Mouse (Mus musculus): ENCODE measurements at regions not wholly inside any gene's neighbourhood (a gene's known extent, or its start where the extent isn't known, plus 50 kb on each side); places are given as distances from the start of the nearest gene placed in this dataset.

- Histone ChIP-seq H3K9ac (ENCODE audit: low read depth, low read length) (no peak overlapping the region), H3K36me3 (ENCODE audit: insufficient read depth, low read length) (no peaks in the 10 kb centered on the region), H3K27ac (no peak overlapping the region), H3K27me3 (ENCODE audit: insufficient read depth, low read length) (no peaks in the 10 kb centered on the region), H3K9me3 (replicated peaks; ENCODE audit: low read length) (no peaks in the 10 kb centered on the region), H3K4me3 (replicated peaks; ENCODE audit: low read depth, low read length) (no peak overlapping the region), H3K4me1 (replicated peaks; ENCODE audit: insufficient read depth, low read length) (no peaks in the 10 kb centered on the region), H3K4me2 (ENCODE audit: low read length) (no peak overlapping the region)
- ATAC-seq (replicated peaks; ENCODE audit: low FRiP score, low read depth) (no peak), DNase-seq (ENCODE audit: low spot score) (no peak)
- no peak for TF ChIP-seq CTCF (IDR thresholded peaks at IDR 0.05; ENCODE audit: low read depth)
Observed at GRCm38 (mm10) chr6:108942288-108942687, 113.8 kb downstream of the Edem1 start.

GRCm38 (mm10) chr6:108952389-108952788 is 123.9 kb downstream of the Edem1 start:
- no peak for DNase-seq (ENCODE audit: low spot score)
- TF ChIP-seq CTCF (IDR thresholded peaks at IDR 0.05; ENCODE audit: low read depth): no peak
- H3K4me3 ChIP-seq (replicated peaks; ENCODE audit: low read depth, low read length): no peak overlapping the region
- no peak overlapping the region for H3K4me2 ChIP-seq (ENCODE audit: low read length)
- no peak overlapping the region for H3K27ac ChIP-seq
- no peaks in the 10 kb centered on the region for H3K36me3 ChIP-seq (ENCODE audit: insufficient read depth, low read length)
- H3K9me3 ChIP-seq (replicated peaks; ENCODE audit: low read length): no peaks in the 10 kb centered on the region
- no peaks in the 10 kb centered on the region for H3K27me3 ChIP-seq (ENCODE audit: insufficient read depth, low read length)
- no peak overlapping the region for H3K9ac ChIP-seq (ENCODE audit: low read depth, low read length)
- 82% methylated on average over 6 of the region's 6 CpGs for WGBS
- no peak for ATAC-seq (replicated peaks; ENCODE audit: low FRiP score, low read depth)
- no peaks in the 10 kb centered on the region for H3K4me1 ChIP-seq (replicated peaks; ENCODE audit: insufficient read depth, low read length)

GRCm38 (mm10) chr6:108962810-108963209 is 134.4 kb downstream of the Edem1 start:
- no peak overlapping the region for H3K4me2 ChIP-seq (ENCODE audit: low read length)
- H3K36me3 ChIP-seq (ENCODE audit: insufficient read depth, low read length): no peaks in the 10 kb centered on the region
- no peaks in the 10 kb centered on the region for H3K4me1 ChIP-seq (replicated peaks; ENCODE audit: insufficient read depth, low read length)
- H3K9me3 ChIP-seq (replicated peaks; ENCODE audit: low read length): no peaks in the 10 kb centered on the region
- H3K27ac ChIP-seq: no peak overlapping the region
- H3K4me3 ChIP-seq (replicated peaks; ENCODE audit: low read depth, low read length): no peak overlapping the region
- no peak for DNase-seq (ENCODE audit: low spot score)
- no peak for ATAC-seq (replicated peaks; ENCODE audit: low FRiP score, low read depth)
- no peak for TF ChIP-seq CTCF (IDR thresholded peaks at IDR 0.05; ENCODE audit: low read depth)
- no peak overlapping the region for H3K9ac ChIP-seq (ENCODE audit: low read depth, low read length)
- H3K27me3 ChIP-seq (ENCODE audit: insufficient read depth, low read length): no peaks in the 10 kb centered on the region

- Histone ChIP-seq H3K4me3 (replicated peaks; ENCODE audit: low read depth, low read length) (no peak overlapping the region), H3K9me3 (replicated peaks; ENCODE audit: low read length) (no peaks in the 10 kb centered on the region), H3K27me3 (ENCODE audit: insufficient read depth, low read length) (no peaks in the 10 kb centered on the region), H3K4me2 (ENCODE audit: low read length) (no peak overlapping the region), H3K4me1 (replicated peaks; ENCODE audit: insufficient read depth, low read length) (no peaks in the 10 kb centered on the region), H3K9ac (ENCODE audit: low read depth, low read length) (no peak overlapping the region), H3K36me3 (ENCODE audit: insufficient read depth, low read length) (no peaks in the 10 kb centered on the region), H3K27ac (no peak overlapping the region)
- DNase-seq (ENCODE audit: low spot score) (peak; percentile 79), ATAC-seq (replicated peaks; ENCODE audit: low FRiP score, low read depth) (no peak)
- 4% methylated on average over 2 of the region's 2 CpGs for WGBS
- TF ChIP-seq CTCF (IDR thresholded peaks at IDR 0.05; ENCODE audit: low read depth): peak; percentile 85
Observed at GRCm38 (mm10) chr6:108963295-108963694, 134.9 kb downstream of the Edem1 start.

GRCm38 (mm10) chr6:108969477-108970176 is 141.2 kb downstream of the Edem1 start:
- no peak for TF ChIP-seq CTCF (IDR thresholded peaks at IDR 0.05; ENCODE audit: low read depth)
- no peaks in the 10 kb centered on the region for H3K36me3 ChIP-seq (ENCODE audit: insufficient read depth, low read length)
- no peak overlapping the region for H3K9ac ChIP-seq (ENCODE audit: low read depth, low read length)
- no peak overlapping the region for H3K4me3 ChIP-seq (replicated peaks; ENCODE audit: low read depth, low read length)
- H3K4me2 ChIP-seq (ENCODE audit: low read length): no peak overlapping the region
- H3K4me1 ChIP-seq (replicated peaks; ENCODE audit: insufficient read depth, low read length): no peaks in the 10 kb centered on the region
- no peak overlapping the region for H3K27ac ChIP-seq
- H3K27me3 ChIP-seq (ENCODE audit: insufficient read depth, low read length): no peaks in the 10 kb centered on the region
- ATAC-seq (replicated peaks; ENCODE audit: low FRiP score, low read depth): no peak
- DNase-seq (ENCODE audit: low spot score): peak; percentile 83
- 45% methylated on average over 4 of the region's 4 CpGs for WGBS
- H3K9me3 ChIP-seq (replicated peaks; ENCODE audit: low read length): no peaks in the 10 kb centered on the region

- no peaks in the 10 kb centered on the region for H3K27me3 ChIP-seq (ENCODE audit: insufficient read depth, low read length)
- no peaks in the 10 kb centered on the region for H3K4me1 ChIP-seq (replicated peaks; ENCODE audit: insufficient read depth, low read length)
- ATAC-seq (replicated peaks; ENCODE audit: low FRiP score, low read depth) (no peak), DNase-seq (ENCODE audit: low spot score) (no peak)
- no peak overlapping the region for H3K9ac ChIP-seq (ENCODE audit: low read depth, low read length)
- no peaks in the 10 kb centered on the region for H3K9me3 ChIP-seq (replicated peaks; ENCODE audit: low read length)
- H3K4me2 ChIP-seq (ENCODE audit: low read length): no peak overlapping the region
- no peaks in the 10 kb centered on the region for H3K36me3 ChIP-seq (ENCODE audit: insufficient read depth, low read length)
- 70% methylated on average over 4 of the region's 4 CpGs for WGBS
- no peak overlapping the region for H3K27ac ChIP-seq
- no peak for TF ChIP-seq CTCF (IDR thresholded peaks at IDR 0.05; ENCODE audit: low read depth)
- H3K4me3 ChIP-seq (replicated peaks; ENCODE audit: low read depth, low read length): no peak overlapping the region
Observed at GRCm38 (mm10) chr6:108971415-108972089, 143.1 kb downstream of the Edem1 start.

Measured in kidney, postnatal 0 days (tissue).